Mouse (Mus musculus): ENCODE results near the gene Fam184b.

GRCm38 (mm10) chr5:45525101-45525500 lies 114.3 kb downstream of the Fam184b start:
- TF ChIP-seq POLR2A (IDR thresholded peaks at IDR 0.05; ENCODE audit: borderline replicate concordance, extremely low read depth, insufficient read depth, insufficient read length, poor library complexity, severe bottlenecking) (no peak), CTCF (IDR thresholded peaks at IDR 0.05; ENCODE audit: borderline replicate concordance, extremely low read depth, insufficient read depth, insufficient read length) (no peak)
